Mouse (Mus musculus): ENCODE measurements around the gene Rbm4. TPM values are rescaled to one million over a fixed set of nuclear protein-coding genes. Genes with fewer than 3 reads are reported as not detected.

The Rbm4 gene
- polyA plus RNA-seq (2016; fragmentation: Nextera tagmentation; extraction: Ambion mirVana) = 102 and 106 TPM in 2 replicates

- ATAC-seq (ENCODE audit: low FRiP score, low read depth) = peak; percentile 98
- Histone ChIP-seq H3K4me3 (peak within 1 kb of the TSS; percentile 78), H3K4me1 (peaks cover 32% of the 10 kb centered on the region), H3K4me2 (replicated peaks) (peak within 1 kb of the TSS; percentile 70), H3K9ac (peak within 1 kb of the TSS; percentile 67), H3K27me3 (replicated peaks) (no peaks in the 10 kb centered on the region), H3K36me3 (peaks cover 33% of the 10 kb centered on the region), H3K27ac (peak within 1 kb of the TSS; percentile 37; the same call in 1 of the 2 replicates), H3K9me3 (no peaks in the 10 kb centered on the region)
- under 1% methylated on average over 31 of the region's 31 CpGs for WGBS
Observed at GRCm38 (mm10) chr19:4793831-4794422, at the start of gene Rbm4. Rbm4 (minus strand) TSS chr19:4793901.

- H3K36me3 ChIP-seq = no peaks in the 10 kb centered on the region
- H3K27me3 ChIP-seq (replicated peaks) = peaks cover 22% of the 10 kb centered on the region
- peaks cover 19% of the 10 kb centered on the region for H3K4me1 ChIP-seq
- no peaks in the 10 kb centered on the region for H3K9me3 ChIP-seq
- no peak overlapping the region for H3K4me3 ChIP-seq
- ATAC-seq (ENCODE audit: low FRiP score, low read depth) = no peak
- no peak overlapping the region for H3K4me2 ChIP-seq (replicated peaks)
- H3K27ac ChIP-seq = no peak overlapping the region
- WGBS = 71% methylated on average over 2 of the region's 2 CpGs
- H3K9ac ChIP-seq = no peak overlapping the region
Observed at GRCm38 (mm10) chr19:4842611-4843010, 48.9 kb upstream of the Rbm4 start.

GRCm38 (mm10) chr19:4840848-4841247, 47.1 kb upstream of the Rbm4 start:
- Histone ChIP-seq H3K27me3 (replicated peaks) (peaks cover 22% of the 10 kb centered on the region), H3K4me3 (no peak overlapping the region), H3K36me3 (no peaks in the 10 kb centered on the region), H3K27ac (no peak overlapping the region), H3K9me3 (no peaks in the 10 kb centered on the region), H3K4me2 (replicated peaks) (no peak overlapping the region), H3K4me1 (peaks cover 19% of the 10 kb centered on the region), H3K9ac (no peak overlapping the region)
- no peak for ATAC-seq (ENCODE audit: low FRiP score, low read depth)
- WGBS = 85% methylated on average over 9 of the region's 9 CpGs

GRCm38 (mm10) chr19:4839149-4839548, 45.4 kb upstream of the Rbm4 start, which contains the start of the genes Ccs and Ccdc87:
Ccs (minus strand) TSS chr19:4839332.
Ccdc87 (plus strand) TSS chr19:4839366.
- peak; percentile 98 for ATAC-seq (ENCODE audit: low FRiP score, low read depth)
- Histone ChIP-seq H3K27me3 (replicated peaks) (peaks cover 22% of the 10 kb centered on the region), H3K4me1 (peaks cover 19% of the 10 kb centered on the region), H3K4me3 (peak within 1 kb of the TSS; percentile 57), H3K36me3 (0 out of 2 replicates have a peak, but pooled peaks cover 3% of the 10 kb centered on the region), H3K4me2 (replicated peaks) (peak within 1 kb of the TSS; percentile 97), H3K27ac (no peak within 1 kb of the TSS), H3K9ac (peak within 1 kb of the TSS; percentile 63), H3K9me3 (no peaks in the 10 kb centered on the region)
- under 1% methylated on average over 25 of the region's 25 CpGs for WGBS

GRCm38 (mm10) chr19:4838526-4839140, 44.9 kb upstream of the Rbm4 start:
- Histone ChIP-seq H3K27ac (no peak overlapping the region), H3K9me3 (no peaks in the 10 kb centered on the region), H3K9ac (peak overlapping the region; percentile 63), H3K4me3 (peak overlapping the region; percentile 57), H3K36me3 (0 out of 2 replicates have a peak, but pooled peaks cover 3% of the 10 kb centered on the region), H3K27me3 (replicated peaks) (peaks cover 22% of the 10 kb centered on the region), H3K4me2 (replicated peaks) (peak overlapping the region; percentile 97), H3K4me1 (peaks cover 19% of the 10 kb centered on the region)
- ATAC-seq (ENCODE audit: low FRiP score, low read depth) = 0 out of 2 replicates have a peak, but pooled peaks have one; percentile 21
- 41% methylated on average over 10 of the region's 10 CpGs for WGBS

DNA sequence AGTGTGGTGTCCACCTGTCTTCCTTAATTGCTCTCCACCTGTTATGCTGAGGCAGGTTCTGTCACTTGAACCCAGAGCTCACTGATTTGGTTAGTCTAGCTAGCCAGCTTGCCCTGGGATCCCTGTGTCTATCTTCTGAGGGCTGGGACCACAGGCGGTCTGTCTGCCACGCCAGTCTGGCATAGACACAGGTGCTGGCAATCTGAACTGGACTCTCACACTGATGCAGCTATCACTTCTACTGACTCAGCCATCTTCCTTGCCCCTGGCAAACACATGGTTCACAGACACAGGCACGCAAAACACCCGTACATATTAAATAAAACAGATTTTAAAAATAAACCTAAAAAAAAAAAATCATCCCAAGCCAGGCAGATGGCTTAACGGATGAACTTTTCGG, 43.3 kb upstream of the Rbm4 start:
- no peaks in the 10 kb centered on the region for H3K9me3 ChIP-seq
- peaks cover 10% of the 10 kb centered on the region; the same call in 1 of the 2 replicates for H3K36me3 ChIP-seq
- no peak for ATAC-seq (ENCODE audit: low FRiP score, low read depth)
- H3K27ac ChIP-seq = no peak overlapping the region
- H3K9ac ChIP-seq = no peak overlapping the region
- WGBS = 89% methylated on average over 6 of the region's 6 CpGs
- H3K4me2 ChIP-seq (replicated peaks) = no peak overlapping the region
- H3K4me3 ChIP-seq = no peak overlapping the region
- peaks cover 22% of the 10 kb centered on the region for H3K27me3 ChIP-seq (replicated peaks)
- peaks cover 19% of the 10 kb centered on the region for H3K4me1 ChIP-seq

DNA sequence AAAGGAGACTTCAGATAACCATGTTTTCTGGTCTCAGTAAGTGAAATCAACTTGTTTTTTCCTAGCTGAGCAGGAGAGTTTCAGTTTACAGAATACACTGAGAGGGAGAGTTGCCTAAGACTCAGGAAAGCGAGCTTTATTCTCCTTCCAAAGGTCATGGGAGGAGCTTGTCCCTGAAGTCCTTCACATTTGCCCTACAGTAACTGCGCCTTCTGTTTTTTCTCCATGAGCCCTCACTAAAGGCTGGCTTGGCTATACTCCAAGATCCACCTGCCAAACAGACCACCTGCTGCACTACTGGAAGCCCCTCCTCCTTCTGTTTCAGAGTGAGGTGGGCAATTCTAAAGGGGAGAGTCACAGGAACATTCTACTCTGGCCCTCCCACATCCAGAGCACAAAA, 42.4 kb upstream of the Rbm4 start:
- Histone ChIP-seq H3K27me3 (replicated peaks) (peaks cover 15% of the 10 kb centered on the region), H3K4me1 (peaks cover 19% of the 10 kb centered on the region), H3K27ac (no peak overlapping the region), H3K9me3 (no peaks in the 10 kb centered on the region), H3K4me2 (replicated peaks) (no peak overlapping the region), H3K36me3 (peaks cover 12% of the 10 kb centered on the region; the same call in 1 of the 2 replicates), H3K4me3 (no peak overlapping the region), H3K9ac (no peak overlapping the region)
- no peak for ATAC-seq (ENCODE audit: low FRiP score, low read depth)
- 88% methylated on average over 2 of the region's 2 CpGs for WGBS

DNA sequence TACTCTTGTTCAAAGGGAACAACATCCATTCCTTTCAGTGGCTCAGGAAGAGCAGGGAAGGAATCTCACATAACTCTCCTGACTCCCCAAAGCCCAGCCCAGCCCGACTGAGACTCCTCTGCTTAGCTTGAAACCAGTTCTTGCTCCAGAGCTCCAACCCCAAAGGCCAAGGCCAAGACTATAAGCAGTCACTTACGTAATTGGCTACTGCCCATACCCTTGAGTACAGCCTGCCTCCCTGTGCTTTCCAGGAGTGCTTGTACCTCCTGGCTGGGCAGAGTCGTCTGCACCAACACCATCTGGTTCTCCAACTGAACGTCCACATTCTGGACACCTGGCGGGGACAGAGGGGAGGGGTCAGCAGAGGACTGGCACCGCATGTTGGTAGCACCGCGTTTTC, 40.3 kb upstream of the Rbm4 start:
- no peaks in the 10 kb centered on the region for H3K27me3 ChIP-seq (replicated peaks)
- H3K4me1 ChIP-seq = peaks cover 11% of the 10 kb centered on the region
- 84% methylated on average over 8 of the region's 8 CpGs for WGBS
- no peaks in the 10 kb centered on the region for H3K9me3 ChIP-seq
- no peak overlapping the region for H3K4me3 ChIP-seq
- H3K27ac ChIP-seq = no peak overlapping the region
- H3K9ac ChIP-seq = no peak overlapping the region
- H3K4me2 ChIP-seq (replicated peaks) = no peak overlapping the region
- no peak for ATAC-seq (ENCODE audit: low FRiP score, low read depth)
- H3K36me3 ChIP-seq = peaks cover 15% of the 10 kb centered on the region

DNA sequence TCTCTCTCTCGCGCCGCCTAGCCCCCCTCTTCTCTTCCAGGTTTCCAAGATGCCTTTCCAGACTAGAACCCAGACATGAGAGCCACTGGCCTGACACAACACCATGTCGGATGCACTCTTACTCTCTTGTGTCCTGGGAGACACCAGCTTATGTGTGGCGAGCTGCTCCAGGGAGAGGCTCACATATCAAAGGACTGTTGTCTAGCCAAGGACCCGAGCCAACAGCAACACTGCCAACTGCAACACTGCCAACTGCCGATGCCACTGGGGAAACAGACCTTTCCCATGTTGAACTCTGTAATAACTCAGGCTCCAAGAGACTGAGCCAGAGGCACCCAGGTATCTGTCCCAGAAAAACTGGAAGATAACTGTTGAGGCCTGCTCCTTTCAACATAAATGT, 35.5 kb upstream of the Rbm4 start:
- Histone ChIP-seq H3K9ac (no peak overlapping the region), H3K4me2 (replicated peaks) (no peak overlapping the region), H3K27ac (no peak overlapping the region), H3K4me3 (no peak overlapping the region), H3K9me3 (no peaks in the 10 kb centered on the region), H3K27me3 (replicated peaks) (no peaks in the 10 kb centered on the region), H3K36me3 (peaks cover 33% of the 10 kb centered on the region), H3K4me1 (no peaks in the 10 kb centered on the region)
- 75% methylated on average over 7 of the region's 7 CpGs for WGBS
- ATAC-seq (ENCODE audit: low FRiP score, low read depth) = no peak

- Histone ChIP-seq H3K9ac (no peak overlapping the region), H3K4me2 (replicated peaks) (no peak overlapping the region), H3K27me3 (replicated peaks) (no peaks in the 10 kb centered on the region), H3K9me3 (no peaks in the 10 kb centered on the region), H3K4me1 (no peaks in the 10 kb centered on the region), H3K36me3 (peaks cover 34% of the 10 kb centered on the region), H3K27ac (no peak overlapping the region), H3K4me3 (no peak overlapping the region)
- ATAC-seq (ENCODE audit: low FRiP score, low read depth) = no peak
- 62% methylated on average over 16 of the region's 16 CpGs for WGBS
Observed at GRCm38 (mm10) chr19:4828444-4829114, 34.9 kb upstream of the Rbm4 start.

GRCm38 (mm10) chr19:4820678-4821303, 27.1 kb upstream of the Rbm4 start:
- peaks cover 17% of the 10 kb centered on the region; the same call in 1 of the 2 replicates for H3K36me3 ChIP-seq
- H3K27me3 ChIP-seq (replicated peaks) = no peaks in the 10 kb centered on the region
- no peaks in the 10 kb centered on the region for H3K9me3 ChIP-seq
- 87% methylated on average over 5 of the region's 5 CpGs for WGBS
- no peak for ATAC-seq (ENCODE audit: low FRiP score, low read depth)
- no peak overlapping the region for H3K4me3 ChIP-seq
- no peak overlapping the region for H3K27ac ChIP-seq
- H3K4me2 ChIP-seq (replicated peaks) = no peak overlapping the region
- H3K4me1 ChIP-seq = no peaks in the 10 kb centered on the region
- H3K9ac ChIP-seq = no peak overlapping the region
